Mouse (Mus musculus): Measurements from ENCODE around the gene BC080695.
"Not testable (repeated sequence)": the region's sequence is repeated elsewhere in the genome, so short reads cannot be mapped to it uniquely, and the experiment has no call there.

The BC080695 gene

DNA sequence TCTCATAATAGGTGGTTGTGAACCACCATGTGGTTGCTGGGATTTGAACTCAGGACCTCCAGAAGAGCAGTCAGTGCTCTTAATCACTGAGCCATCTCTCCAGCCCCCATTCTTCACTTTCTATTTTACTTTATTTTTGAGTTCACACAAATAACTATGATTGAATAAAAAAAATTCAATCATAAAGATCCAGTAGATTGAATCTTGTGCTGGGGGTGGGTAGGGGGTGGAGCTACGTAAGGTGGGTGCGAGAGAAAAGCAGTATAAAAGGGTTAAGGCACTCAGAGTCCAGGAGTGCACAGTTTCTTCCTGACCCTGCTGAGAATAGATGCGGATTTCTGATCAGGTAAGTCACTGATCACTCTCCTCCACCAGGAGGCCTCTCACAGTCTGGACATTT, at the start of gene BC080695, which contains the start of gene Gm13057:
BC080695 (plus strand) TSS at position 301 of the 400 bp plus-strand sequence.
Gm13057 (plus strand) TSS at position 310 of the 400 bp plus-strand sequence.
- not testable (repeated sequence) for DNase-seq

GRCm38 (mm10) chr4:143511043-143511442, 40.5 kb upstream of the BC080695 start, which contains the start of gene Gm13043:
Gm13043 (plus strand) TSS chr4:143511343.
- DNase-seq, result no peak

DNA sequence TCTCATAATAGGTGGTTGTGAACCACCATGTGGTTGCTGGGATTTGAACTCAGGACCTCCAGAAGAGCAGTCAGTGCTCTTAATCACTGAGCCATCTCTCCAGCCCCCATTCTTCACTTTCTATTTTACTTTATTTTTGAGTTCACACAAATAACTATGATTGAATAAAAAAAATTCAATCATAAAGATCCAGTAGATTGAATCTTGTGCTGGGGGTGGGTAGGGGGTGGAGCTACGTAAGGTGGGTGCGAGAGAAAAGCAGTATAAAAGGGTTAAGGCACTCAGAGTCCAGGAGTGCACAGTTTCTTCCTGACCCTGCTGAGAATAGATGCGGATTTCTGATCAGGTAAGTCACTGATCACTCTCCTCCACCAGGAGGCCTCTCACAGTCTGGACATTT, 15.8 kb upstream of the BC080695 start, which contains the start of gene Gm13040:
Gm13040 (plus strand) TSS at position 301 of the 400 bp plus-strand sequence.
- not testable (repeated sequence) for DNase-seq

DNA sequence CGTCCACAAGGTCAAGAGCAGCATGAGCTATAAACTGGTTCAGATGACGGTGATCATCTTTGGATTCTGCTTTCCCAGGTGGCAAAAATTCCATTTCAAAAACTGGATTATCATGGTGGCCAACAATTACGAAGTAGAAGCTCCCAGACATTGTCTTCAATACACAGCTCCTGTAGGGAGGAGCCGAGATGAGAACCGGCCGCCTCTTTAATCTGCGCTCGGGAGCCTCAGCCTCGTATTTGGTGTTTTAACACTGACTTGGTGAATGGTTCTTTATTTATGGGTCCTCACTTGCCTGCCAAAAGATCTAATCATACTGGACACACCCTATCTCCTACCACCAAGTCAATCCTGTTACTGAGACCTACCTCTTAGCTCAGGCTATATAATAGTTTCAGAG, 60.4 kb downstream of the BC080695 start:
- not testable (repeated sequence) for DNase-seq

GRCm38 (mm10) chr4:143614703-143615102, 63.2 kb downstream of the BC080695 start, which contains the start of gene Gm13083:
Gm13083 (plus strand) TSS chr4:143615003.
- not testable (repeated sequence) for DNase-seq

- not testable (repeated sequence) for DNase-seq
Measured at GRCm38 (mm10) chr4:143618101-143618500, 66.6 kb downstream of the BC080695 start.

Measured in layer of hippocampus, adult 9-11 months (tissue).